Mouse (Mus musculus): ENCODE data around the gene Ube4b.
"Not testable (repeated sequence)": the region's sequence is repeated elsewhere in the genome, so short reads cannot be mapped to it uniquely, and the experiment has no call there.

Gene Ube4b

DNA sequence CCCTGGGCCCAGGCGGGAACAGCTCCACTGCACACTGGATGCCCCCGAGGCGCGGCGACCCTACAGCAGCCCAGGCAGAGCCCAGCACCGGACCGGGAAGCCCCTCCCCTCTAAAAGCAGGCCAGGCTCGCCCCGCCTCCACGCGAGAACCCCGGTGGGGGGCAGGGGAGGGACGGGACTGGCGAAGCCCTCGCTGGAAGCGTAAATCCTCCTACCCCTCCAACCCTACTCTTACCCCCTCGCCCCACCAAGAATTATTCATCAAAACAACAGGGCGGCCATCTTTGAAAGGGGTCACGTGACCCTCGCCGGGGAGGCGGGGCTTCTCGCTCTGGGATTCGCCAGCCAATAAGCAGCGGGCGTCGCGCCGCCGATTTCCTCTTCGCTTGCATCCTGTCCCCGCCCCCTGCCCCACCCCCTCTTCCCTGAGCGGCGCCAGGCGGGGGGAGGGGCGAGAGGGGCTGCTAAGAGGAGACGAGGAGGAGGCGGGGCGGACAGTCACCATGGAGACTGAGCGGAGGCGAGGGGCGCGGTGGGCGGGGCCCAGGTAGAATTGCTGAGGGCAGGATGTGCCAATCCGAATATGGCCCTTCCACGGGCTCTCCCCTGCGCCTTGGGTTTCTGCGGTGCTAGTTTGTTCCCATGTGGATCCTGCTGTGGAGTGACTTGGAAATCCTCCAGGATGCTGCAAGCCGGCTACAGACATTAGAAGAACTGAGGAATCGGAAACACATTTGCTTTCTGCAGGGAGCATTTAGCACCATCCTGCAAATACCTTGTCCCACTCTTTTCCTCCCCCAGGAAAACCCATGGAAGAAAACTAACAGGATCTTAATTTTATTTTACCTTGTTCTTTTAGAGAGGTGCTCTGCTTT, at the start of gene Ube4b:
TSS of gene Ube4b (minus strand) at position 425 of the 875 bp plus-strand sequence.
- DNase-seq (ENCODE audit: low spot score in 2 of 2): peak; percentile 85 to 91

DNA sequence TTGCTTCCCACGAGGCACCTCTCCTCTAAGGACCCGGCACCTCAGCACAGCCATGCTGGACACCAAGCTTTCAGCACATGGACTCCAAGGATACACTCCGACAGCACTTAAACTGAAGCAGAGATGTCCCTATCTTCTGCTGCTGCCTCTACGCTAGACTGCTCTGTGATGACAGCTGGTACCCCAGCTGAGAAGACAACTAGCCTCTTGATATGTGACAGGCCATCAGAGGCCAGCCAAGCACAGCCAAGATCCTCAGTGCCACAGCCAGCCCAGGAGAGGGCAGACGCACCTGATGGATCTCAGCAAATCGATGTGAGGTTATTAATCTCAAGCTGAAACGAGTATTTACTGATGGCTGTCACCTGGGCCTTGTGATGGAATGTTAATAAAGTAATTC, 48.5 kb upstream of the Ube4b start:
- no peak for DNase-seq (ENCODE audit: low spot score in 2 of 2)

DNA sequence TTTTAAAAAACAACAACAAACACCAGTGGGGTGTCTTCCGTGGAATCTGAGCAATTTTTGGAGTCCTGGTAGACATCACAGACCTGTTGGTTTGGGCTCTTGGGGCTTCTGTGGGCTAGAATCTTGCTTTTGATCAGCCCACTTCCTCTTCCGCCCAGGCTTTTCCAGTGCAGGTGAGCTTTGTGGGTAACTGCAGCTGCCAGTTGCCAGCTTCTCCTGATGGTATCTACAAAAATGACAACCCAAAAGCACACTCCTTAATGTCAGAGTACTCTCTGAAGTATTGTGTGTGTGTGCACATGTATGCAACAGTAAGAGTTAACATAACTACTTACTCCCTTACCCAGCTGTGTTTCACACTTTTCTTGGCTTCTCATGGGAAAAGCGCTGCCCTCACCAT, 43.0 kb upstream of the Ube4b start:
- DNase-seq (ENCODE audit: low spot score in 2 of 2): no peak

DNA sequence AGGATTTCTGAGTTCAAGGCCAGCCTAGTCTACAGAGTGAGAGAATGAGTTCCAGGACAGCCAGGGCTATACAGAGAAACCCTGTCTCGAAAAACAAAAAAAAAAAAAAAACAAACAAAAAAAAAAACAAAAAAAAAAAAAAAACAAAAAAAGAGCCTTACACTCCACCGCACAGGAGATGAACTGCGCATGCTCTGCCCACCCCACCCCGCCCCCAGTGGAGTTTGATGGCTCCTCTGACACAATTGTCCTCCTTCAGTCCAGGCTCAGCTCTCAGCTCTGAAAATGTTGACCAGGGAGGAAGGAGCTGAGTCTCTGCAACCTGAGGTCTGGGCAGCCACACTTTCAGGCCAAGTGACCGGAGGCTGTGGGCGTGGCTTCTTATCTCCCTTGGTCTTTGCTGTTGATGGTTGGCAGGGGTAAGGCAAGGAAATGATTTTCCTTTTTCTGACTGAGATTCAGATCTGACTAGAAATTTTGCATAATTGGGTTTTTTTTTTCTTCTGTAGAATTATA, 36.9 kb upstream of the Ube4b start:
- DNase-seq (ENCODE audit: low spot score in 2 of 2): no peak

DNA sequence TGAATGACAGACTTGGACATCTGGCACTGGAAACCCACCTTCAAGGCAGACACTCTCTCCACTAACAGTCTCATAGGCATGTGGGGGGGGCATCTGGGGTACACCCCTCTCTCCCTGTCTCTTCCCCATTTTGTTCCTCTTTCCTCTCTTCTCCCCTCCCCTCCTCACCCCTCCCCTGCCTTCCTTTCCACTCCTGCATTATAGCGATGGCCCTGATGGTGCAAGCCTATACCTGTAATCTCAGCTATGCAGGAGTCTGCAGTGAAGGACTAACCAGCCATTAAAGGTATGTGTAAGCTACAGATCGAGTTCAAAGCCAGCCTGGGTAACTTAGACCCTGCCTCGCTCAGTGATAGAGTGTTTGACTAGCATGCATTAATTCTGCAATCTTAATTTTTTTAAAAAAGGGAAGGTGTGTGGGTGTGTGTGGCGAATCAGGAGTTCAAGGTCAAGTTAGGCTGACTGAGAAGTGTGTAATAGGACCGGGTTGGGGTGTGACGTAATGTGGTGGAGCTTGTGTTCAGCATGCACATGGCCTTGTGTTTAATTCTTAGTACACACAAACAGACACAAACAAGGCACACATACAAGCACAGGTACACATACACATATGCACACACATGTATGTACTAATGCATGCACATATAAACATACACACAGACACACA, 35.9 kb upstream of the Ube4b start:
- DNase-seq (ENCODE audit: low spot score in 2 of 2): no peak

DNA sequence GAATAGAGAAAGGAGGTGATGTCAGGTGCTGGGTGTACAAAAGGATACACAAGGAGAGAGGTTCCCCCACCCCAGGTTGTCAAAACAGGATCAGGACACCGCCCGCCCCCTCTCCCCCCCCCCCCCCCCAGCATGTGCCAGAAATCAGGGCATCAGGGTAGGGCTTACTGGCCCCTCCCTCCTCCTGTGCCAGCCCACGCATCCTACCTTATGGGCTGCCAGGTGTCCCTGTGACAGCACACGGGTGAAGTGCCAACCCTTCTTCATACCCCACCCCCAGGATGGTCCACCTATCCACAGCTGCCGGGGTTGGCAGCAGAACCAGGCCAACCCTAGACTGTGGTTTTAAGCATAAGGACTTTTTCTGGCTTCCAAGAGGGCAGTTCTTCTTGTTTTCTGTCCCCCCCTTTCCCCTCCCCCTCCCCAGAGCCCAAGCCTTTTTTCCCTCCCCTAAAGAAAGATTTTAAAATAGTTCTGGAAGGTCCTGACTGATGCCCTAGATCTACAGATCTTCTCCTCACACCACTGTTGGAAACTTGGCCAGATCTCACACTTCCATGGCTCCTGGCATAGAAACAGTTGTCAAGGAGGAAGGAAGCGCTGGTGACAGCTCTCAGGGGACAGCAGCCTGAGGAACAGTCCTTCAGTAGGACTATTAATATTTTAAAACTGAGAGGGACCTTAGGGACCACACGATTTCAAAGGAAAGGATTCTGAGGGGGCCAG, 35.2 kb upstream of the Ube4b start:
- no peak for DNase-seq (ENCODE audit: low spot score in 2 of 2)

DNA sequence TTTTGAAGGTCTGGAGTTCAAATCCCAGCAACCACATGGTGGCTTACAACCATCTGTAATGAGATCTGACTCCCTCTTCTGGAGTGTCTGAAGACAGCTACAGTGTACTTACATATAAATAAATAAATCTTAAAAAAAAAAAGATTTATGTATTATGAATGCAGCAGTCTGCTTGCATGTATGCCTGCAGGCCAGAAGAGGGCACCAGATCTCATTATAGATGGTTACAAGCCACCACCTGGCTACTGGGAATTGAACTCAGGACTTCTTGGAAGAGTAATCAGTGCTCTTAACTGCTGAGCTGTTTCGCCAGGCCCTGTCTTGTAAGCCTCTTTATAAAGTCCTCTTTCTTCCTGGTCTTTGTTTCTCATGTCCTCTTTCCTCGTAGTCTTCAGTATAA, 33.9 kb upstream of the Ube4b start:
- DNase-seq (ENCODE audit: low spot score in 2 of 2): not testable (repeated sequence)

DNA sequence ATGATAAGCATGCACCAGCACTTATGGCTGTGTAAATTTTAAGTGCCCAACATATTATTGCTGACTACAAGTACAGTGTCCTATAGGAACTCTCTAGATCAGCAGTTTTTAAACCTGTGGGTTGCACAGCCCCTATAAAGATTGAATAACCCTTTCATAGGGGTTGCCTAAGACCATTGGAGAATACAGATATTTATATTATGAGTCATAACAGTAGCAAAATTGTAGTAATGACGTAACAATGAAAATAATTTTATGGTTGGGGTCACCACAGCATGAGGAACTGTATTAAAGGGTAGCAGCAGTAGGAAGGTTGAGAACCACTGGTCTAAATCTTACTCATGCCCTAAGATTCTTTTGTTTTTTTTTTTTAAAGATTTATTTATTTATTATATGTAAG, 32.9 kb upstream of the Ube4b start:
- DNase-seq (ENCODE audit: low spot score in 2 of 2): no peak

DNA sequence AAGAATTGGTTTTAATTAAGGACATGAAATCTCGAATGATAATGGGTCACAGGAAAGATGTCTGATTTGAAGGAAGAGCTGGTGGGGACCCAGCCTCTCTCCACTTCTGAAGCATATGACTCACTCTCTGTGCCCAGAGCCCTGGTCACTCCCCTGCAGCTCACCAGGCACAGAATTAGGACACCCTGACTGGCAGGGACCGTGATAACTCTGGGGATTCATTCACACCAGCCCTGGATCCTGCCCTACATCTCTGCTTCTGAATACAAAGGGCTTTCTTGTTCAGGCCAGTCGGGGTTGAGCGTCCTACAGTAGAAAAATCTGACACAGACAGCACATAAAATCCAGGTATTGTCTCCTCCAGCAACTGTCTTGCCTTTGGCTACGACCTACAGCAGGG, 32.0 kb upstream of the Ube4b start:
- no peak for DNase-seq (ENCODE audit: low spot score in 2 of 2)

DNA sequence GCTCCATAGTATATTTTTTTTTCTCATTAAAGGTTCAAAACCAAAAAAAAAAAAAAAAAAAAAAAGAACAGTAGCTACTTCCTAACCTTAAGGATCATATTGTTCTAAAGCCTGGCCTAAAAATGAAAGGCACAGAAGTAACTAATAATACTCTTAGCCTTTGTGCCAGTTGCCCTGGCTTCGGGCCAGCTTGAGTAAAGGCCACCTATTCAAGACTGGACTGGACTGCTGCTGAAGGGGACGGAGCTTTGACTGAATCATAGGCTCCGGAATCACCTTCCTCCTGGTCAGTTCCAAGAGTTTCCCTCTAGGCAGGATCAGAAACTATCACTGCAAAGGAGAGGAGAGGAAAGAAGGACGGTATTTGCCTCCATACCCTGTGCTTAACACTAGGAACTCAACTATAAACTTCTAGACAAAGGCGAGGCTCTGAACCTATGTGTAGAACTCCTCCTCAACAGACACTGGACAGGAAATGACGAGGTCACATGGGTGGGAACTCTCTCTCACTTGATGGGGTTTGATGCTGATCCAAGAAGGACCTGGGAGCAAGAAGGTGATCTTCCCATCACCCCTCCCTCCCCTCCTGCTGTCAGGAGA, 31.4 kb upstream of the Ube4b start:
- DNase-seq (ENCODE audit: low spot score in 2 of 2): no peak

DNA sequence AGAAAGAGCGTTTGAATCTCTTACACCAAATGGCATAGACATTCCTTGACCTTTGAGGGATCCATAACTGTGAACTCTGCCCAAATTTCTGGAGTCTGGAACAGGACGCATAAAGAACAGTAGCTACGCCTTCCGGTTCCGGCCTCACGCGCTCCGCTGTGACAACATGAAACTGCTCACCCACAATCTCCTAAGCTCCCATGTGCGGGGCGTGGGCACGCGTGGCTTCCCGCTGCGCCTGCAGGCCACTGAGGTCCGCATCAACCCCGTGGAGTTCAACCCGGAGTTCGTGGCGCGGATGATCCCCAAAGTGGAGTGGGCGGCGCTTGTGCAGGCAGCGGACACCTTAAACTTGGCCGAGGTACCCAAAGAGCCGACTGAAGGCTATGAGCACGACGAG, 30.6 kb upstream of the Ube4b start:
- not testable (repeated sequence) for DNase-seq (ENCODE audit: low spot score in 2 of 2)

DNA sequence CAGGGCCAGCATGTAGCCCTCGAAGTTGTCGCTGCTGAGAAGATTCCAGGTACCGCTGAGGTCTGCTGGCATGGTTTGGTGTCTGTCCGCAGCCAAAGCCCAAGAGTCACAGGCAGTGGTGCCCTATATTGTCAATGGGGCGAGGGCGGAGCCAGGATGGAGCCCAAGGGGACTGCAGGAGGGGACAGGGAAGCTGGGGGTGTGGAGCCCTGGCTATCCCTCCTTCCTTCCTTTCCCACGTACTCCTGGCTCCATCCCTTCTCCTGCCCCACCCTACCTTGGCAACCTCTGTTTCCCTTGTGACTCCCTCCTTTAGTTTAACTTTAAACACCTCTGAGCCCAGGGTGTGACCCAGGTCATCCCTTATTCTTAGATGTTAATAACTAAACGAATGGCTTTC, 28.3 kb upstream of the Ube4b start, which contains the start of gene Rbp7:
TSS of gene Rbp7 (minus strand) at position 100 of the 400 bp plus-strand sequence.
- no peak for DNase-seq (ENCODE audit: low spot score in 2 of 2)

DNA sequence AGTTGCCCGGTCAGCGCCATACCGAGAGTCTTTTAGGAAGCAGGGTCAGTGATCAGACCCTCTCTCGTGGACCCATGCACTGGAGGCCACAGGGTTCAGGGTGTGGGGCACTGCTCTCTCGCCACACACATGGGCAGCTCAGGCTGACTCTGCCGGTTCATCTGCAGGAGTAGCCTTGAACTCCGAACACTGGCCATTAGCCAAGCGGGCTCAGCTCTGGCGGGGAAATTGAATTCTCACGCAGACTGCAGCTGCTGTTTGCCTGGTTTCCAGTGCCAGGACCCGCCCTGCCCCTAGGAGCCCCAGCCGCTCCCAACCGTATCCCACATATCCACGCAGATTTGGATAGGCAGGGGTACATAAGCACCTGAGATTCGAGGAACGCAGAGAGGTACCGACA, 27.7 kb upstream of the Ube4b start:
- no peak for DNase-seq (ENCODE audit: low spot score in 2 of 2)

DNA sequence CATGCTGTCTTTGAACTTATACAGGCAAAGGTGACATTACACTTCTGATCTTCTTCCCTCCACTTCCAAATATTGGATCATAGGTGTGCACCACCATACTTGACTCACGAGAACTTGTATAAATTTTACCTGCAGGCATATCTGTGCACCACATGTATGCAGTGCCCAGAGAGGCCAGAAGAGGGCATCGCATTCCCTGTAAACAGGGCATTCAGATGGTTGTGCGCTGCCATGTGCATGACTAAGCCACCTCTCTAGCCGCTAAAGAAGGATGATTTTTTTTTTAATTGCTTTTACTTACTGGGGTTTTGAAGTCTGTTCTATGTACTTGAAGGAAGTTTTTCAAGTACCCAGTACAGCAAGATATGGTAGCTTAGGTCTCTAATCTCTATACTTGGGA, 27.1 kb upstream of the Ube4b start:
- DNase-seq (ENCODE audit: low spot score in 2 of 2): no peak

DNA sequence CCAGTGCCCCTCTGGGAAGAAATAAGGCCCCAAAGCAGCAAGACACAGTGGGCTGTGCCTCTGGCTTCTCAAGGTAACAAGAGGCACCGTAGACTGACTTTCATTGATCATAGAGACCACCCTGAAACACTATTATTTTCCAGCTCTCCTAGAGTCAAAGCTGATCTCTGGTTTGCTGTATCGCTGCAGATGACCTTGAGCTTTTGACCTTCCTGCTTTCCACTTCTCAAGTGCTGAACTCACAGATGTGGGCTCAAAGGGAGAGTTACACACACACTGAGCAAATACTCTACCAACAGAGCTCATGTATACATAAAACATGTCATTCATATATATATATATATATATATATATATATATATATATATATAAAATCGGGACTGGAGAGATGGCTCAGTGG, 24.1 kb upstream of the Ube4b start:
- no peak for DNase-seq (ENCODE audit: low spot score in 2 of 2)

DNA sequence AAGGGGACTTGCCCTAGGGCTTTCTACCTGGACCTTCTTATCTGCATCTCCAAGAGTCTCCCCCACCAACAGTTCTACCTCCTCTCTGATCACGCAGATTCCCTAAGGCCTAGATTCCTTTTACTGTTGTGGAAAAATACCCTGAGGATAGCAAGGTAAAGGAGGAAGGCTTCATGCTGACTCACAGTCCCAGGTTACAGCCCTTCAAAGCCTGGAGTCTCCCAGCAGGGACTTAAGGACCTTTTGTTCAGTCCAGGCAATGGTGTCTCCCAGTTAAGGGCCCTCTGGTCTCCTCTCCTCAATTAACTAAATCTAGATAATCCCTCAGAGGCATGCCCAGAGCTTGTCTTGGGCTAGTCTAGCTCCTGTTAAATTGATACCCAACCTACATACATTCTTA, 19.8 kb upstream of the Ube4b start:
- no peak for DNase-seq (ENCODE audit: low spot score in 2 of 2)

DNA sequence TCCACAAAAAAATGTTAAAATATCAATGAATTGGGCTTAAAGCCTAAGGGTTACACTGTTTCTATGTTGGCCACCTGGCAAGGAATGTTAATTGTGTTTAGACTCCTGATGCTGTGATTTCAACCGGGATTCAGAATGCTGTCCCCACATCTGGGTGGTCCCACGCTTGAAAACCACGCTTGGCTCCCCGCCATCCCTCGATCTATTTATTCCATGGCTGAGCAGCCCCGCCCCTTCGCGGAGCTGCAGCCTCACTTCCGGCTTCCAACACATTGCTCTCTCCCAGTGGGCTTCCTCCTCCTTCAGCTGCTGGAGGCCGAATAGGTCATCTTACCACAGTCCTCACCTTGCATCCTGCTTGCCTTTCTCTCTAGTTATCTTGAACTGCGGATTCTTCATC, 19.3 kb upstream of the Ube4b start:
- no peak for DNase-seq (ENCODE audit: low spot score in 2 of 2)

DNA sequence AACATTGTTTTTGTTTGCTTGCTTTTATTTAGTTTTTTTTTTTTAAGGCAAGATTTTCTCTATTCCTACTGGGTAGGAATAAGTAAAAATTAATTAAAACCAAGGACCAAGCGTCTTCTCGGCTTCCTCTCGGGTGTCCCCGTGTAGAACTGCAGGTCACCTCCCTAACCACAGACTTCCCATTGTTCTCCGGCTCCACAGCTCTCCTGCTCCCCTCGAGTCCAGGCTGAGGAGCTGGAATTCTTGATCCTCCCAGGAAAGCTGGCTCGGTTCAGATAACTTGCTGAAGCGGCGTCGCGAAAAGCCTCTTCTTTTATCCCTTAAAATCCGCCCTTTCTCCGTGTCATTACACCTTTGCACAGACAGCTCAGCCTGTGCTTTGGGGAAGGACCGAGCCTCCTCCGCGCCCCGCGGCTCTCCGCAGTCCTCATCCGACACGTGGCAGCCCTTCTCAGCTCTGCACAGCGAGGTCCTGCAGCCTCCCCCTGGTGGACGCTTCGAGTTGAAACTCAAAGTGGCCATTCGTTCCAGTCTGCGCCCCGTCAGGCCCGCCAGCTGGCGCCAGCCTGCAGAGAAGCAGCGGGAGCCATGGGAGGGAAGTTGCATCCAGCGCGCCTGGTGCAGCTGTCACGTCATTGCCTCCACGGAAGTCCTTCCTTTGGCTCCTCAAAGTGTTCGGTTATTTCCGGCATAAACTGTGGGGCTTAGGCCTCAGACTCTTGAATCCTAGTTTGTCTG, 18.6 kb upstream of the Ube4b start:
- peak; percentile 53 to 73 for DNase-seq (ENCODE audit: low spot score in 2 of 2)

DNA sequence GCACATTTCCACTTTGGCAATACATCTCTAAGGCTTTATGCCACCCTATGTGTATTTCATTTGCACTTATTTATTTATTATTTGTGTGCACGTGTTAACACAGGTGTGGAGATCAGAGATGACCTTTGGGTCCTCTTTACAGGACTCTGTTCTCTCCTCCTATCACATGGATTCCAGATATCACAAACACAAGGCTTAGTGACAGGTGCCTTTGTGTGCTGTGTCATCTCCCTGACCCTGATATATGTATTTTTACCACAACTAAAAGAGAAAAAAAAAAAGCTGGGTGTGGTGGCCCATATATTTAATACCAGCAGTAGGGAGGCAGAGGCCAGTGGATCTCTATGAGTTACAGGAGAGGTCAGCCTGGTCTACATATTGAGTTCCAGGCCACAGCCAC, 17.9 kb upstream of the Ube4b start:
- DNase-seq (ENCODE audit: low spot score in 2 of 2): no peak

DNA sequence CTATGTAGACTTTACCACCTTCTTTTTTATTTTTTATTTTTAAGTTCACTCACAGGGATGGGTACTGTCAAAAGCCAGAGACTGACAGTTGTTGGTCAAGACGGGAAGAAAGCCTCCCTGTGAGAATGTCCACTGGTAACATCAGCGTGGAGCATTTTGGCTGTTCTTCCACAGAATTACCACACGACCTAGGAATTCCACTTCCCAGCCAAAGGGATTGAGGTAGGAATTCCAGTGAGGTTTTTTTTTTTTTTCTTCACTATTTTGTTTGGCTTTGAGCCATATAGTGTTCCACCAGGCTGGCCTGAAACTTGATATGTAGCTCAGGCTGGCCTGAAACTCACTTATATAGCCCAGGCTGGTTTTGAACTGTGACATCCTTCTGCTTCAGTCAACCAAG, 15.9 kb upstream of the Ube4b start:
- DNase-seq (ENCODE audit: low spot score in 2 of 2): no peak

DNA sequence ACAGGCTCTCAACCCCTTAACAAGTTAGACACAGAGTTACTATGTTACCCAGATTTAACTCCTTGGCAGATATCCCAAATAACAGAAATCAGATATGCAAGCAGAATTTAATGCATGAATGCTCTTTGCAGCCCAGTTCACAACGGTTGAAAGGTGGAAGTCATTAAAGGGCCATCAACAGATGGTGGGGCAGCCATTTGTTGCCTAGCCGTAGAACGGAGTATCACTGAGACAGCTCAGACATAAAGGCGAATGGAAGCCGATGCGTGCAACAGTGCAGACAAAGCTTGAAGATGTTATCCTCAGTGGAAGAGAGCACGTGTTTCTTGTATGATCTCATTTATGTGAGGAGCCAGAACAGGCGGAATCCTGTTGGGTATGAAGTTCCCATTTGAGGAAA, 14.0 kb upstream of the Ube4b start:
- DNase-seq (ENCODE audit: low spot score in 2 of 2): no peak
